Mouse (Mus musculus) spleen, adult 2 months (tissue): ENCODE results near the gene Olfr1417.

Experiments used
- CTCF ChIP-seq: fragments of 200-500 bp; IDR thresholded peaks from 2 replicates; pipeline ENCODE4 v1.5.1; 2011; ENCODE audit warnings: mild to moderate bottlenecking, inconsistent platforms; ENCODE audit not compliant: insufficient read depth, insufficient read length, insufficient replicate concordance; ENCODE audit errors: extremely low read depth
- POLR2A ChIP-seq: fragments of 200-500 bp; IDR thresholded peaks from 2 replicates; pipeline ENCODE4 v1.6.1; 2011; ENCODE audit warnings: low read depth, low read length, inconsistent platforms

GRCm38 (mm10) chr19:11804423-11804822 is 34.6 kb downstream of the Olfr1417 start:
- TF ChIP-seq CTCF, result no peak
- TF ChIP-seq POLR2A, result no peak
